Comparison of ENCODE assay signal across 9 mouse cellular contexts in genomic region chr5:88689279-88689938, GRCm38 (mm10). TPM values are rescaled to one million over a fixed set of nuclear protein-coding genes. Genes with fewer than 3 reads are reported as not detected.
A peak's percentile ranks its signal among the peaks of the same experiment; 100 is the strongest.
DNase-seq lines count a peak whose midpoint lies in the region; ATAC-seq and TF ChIP-seq lines count a peak whose summit lies in the region.
"Had no signal": no experiment of that assay in that cellular context is flagged by ENCODE, and none has a peak within 500 bp of the region (broad histone marks: within the 10 kb centered on the region; RNA-seq: fewer than 3 reads in every experiment).

No protein-coding gene starts in this region.

- no peaks in the 10 kb centered on the region for H3K36me3 ChIP-seq in kidney, embryonic 15.5 days
- H3K36me3 ChIP-seq in midbrain, embryonic 15.5 days (replicated peaks), result no peaks in the 10 kb centered on the region
- H3K36me3 ChIP-seq: embryonic facial prominence, embryonic 15.5 days had no signal

- no peak overlapping the region for H3K9ac ChIP-seq in kidney, embryonic 15.5 days
- H3K9ac ChIP-seq in midbrain, embryonic 15.5 days, result no peak overlapping the region
- H3K9ac ChIP-seq: embryonic facial prominence, embryonic 15.5 days had no signal

- 0 out of 2 replicates have a peak, but pooled peaks have one; percentile 25 for ATAC-seq in kidney, embryonic 15.5 days (replicated peaks; ENCODE audit: low FRiP score)
- ATAC-seq in midbrain, embryonic 15.5 days (replicated peaks), result peak; percentile 43; the same call in 1 of the 2 replicates

- no peaks in the 10 kb centered on the region for H3K4me1 ChIP-seq in kidney, embryonic 15.5 days
- H3K4me1 ChIP-seq in midbrain, embryonic 15.5 days, result no peaks in the 10 kb centered on the region
- no peaks in the 10 kb centered on the region for H3K4me1 ChIP-seq in lung, adult 2 months (ENCODE audit: control insufficient read depth, insufficient read depth, low read length)
- H3K4me1 ChIP-seq: embryonic facial prominence, embryonic 15.5 days had no signal

- H3K27ac ChIP-seq in kidney, embryonic 15.5 days, result no peak overlapping the region
- H3K27ac ChIP-seq in midbrain, embryonic 15.5 days, result no peak overlapping the region
- H3K27ac ChIP-seq: embryonic facial prominence, embryonic 15.5 days had no signal

- H3K9me3 ChIP-seq in kidney, embryonic 15.5 days (replicated peaks), result no peaks in the 10 kb centered on the region
- no peaks in the 10 kb centered on the region for H3K9me3 ChIP-seq in midbrain, embryonic 15.5 days
- H3K9me3 ChIP-seq: embryonic facial prominence, embryonic 15.5 days had no signal

- H3K4me2 ChIP-seq in kidney, embryonic 15.5 days, result no peak overlapping the region
- H3K4me2 ChIP-seq in midbrain, embryonic 15.5 days, result no peak overlapping the region
- H3K4me2 ChIP-seq: embryonic facial prominence, embryonic 15.5 days had no signal

- TF ChIP-seq POLR2A in lung, adult 2 months (IDR thresholded peaks at IDR 0.05; ENCODE audit: borderline replicate concordance, extremely low read depth, low read depth, low read length), result no peak

- no peak for TF ChIP-seq CTCF in lung, adult 2 months (IDR thresholded peaks at IDR 0.05; ENCODE audit: insufficient read depth, low read length)

- H3K27me3 ChIP-seq in kidney, embryonic 15.5 days, result peaks cover 18% of the 10 kb centered on the region
- no peaks in the 10 kb centered on the region for H3K27me3 ChIP-seq in midbrain, embryonic 15.5 days (replicated peaks)
- H3K27me3 ChIP-seq: embryonic facial prominence, embryonic 15.5 days had no signal

- H3K4me3 ChIP-seq in kidney, embryonic 15.5 days (replicated peaks), result no peak overlapping the region
- H3K4me3 ChIP-seq in midbrain, embryonic 15.5 days, result no peak overlapping the region
- no peak overlapping the region for H3K4me3 ChIP-seq in lung, adult 2 months (replicated peaks; ENCODE audit: extremely low read depth, low read depth, low read length)
- H3K4me3 ChIP-seq: embryonic facial prominence, embryonic 15.5 days had no signal

- no peak for DNase-seq in kidney, postnatal 25 days
- peak; percentile 76 for DNase-seq in ES-CJ7 (ENCODE audit: low read depth, low spot score)
- peak; percentile 77 for DNase-seq in embryo, embryonic 10.5 days (ENCODE audit: low spot score)
- DNase-seq in left cerebral cortex, postnatal 4 days, result no peak
- no peak for DNase-seq in urinary bladder, postnatal 36 days (ENCODE audit: low spot score in 2 of 2)
- no peak for DNase-seq in lung, adult 2 months

- 76% methylated on average over 3 of the region's 3 CpGs for WGBS in kidney, embryonic 15.5 days
- WGBS in midbrain, embryonic 15.5 days, result 77% methylated on average over 3 of the region's 3 CpGs
- 74% methylated on average over 3 of the region's 3 CpGs for WGBS in lung, adult 2 months

- intact Hi-C loops in left cerebral cortex, postnatal 4 days (cut with DNase I), result loop anchor here (5.0 kb wide), 1 partner anchor 33 kb away; the partner anchor contains the start of gene Mob1b

RNA-seq across cellular contexts. Expression of gene Grsf1, which starts 13.4 kb away (rescaled TPM):
- polyA plus RNA-seq in kidney, embryonic 15.5 days (2015; fragmentation: Nextera tagmentation; extraction: Ambion mirVana), result 57.8 and 61.0 TPM in 2 replicates
- polyA plus RNA-seq in midbrain, embryonic 15.5 days (2015; fragmentation: Nextera tagmentation; extraction: Ambion mirVana), result 57.7 and 63.6 TPM in 2 replicates
- total RNA-seq in left cerebral cortex, postnatal 4 days (2021), result 10 to 100 TPM; 63.4 to 66.7 TPM
- polyA plus RNA-seq in lung, adult 2 months (2012; rRNA removed), result 20.1 and 23.5 TPM in 2 replicates

RNA-seq across cellular contexts. Expression of gene Mob1b, which starts 31.2 kb away (rescaled TPM):
- 10.1 and 12.1 TPM in 2 replicates for polyA plus RNA-seq in kidney, embryonic 15.5 days (2015; fragmentation: Nextera tagmentation; extraction: Ambion mirVana)
- polyA plus RNA-seq in midbrain, embryonic 15.5 days (2015; fragmentation: Nextera tagmentation; extraction: Ambion mirVana), result 9.5 and 9.7 TPM in 2 replicates
- 10 to 100 TPM; 30.8 to 31.1 TPM for total RNA-seq in left cerebral cortex, postnatal 4 days (2021)
- polyA plus RNA-seq in lung, adult 2 months (2012; rRNA removed), result 3.2 and 7.1 TPM in 2 replicates

Comparison
In these comparisons a context has a peak if more than half of its experiments do, and no peak if none do; other contexts are left out.
1. DNase-seq: peak in ES-CJ7 (single experiment) and embryo, embryonic 10.5 days (single experiment); none in kidney, postnatal 25 days (0 of 2), left cerebral cortex, postnatal 4 days (single experiment), urinary bladder, postnatal 36 days (0 of 2) and lung, adult 2 months (single experiment).